Mouse (Mus musculus) spleen, postnatal 36 days (tissue): Measurements from ENCODE around the gene D5Ertd579e.

ENCODE experiments used
- DNase-seq, 2 experiments: peaks; one replicate each; pipeline ENCODE4 v3.0.0; 2022; ENCODE audit warnings: low spot score in 2 of 2, mixed read lengths in 1 of 2

D5Ertd579e gene

DNA sequence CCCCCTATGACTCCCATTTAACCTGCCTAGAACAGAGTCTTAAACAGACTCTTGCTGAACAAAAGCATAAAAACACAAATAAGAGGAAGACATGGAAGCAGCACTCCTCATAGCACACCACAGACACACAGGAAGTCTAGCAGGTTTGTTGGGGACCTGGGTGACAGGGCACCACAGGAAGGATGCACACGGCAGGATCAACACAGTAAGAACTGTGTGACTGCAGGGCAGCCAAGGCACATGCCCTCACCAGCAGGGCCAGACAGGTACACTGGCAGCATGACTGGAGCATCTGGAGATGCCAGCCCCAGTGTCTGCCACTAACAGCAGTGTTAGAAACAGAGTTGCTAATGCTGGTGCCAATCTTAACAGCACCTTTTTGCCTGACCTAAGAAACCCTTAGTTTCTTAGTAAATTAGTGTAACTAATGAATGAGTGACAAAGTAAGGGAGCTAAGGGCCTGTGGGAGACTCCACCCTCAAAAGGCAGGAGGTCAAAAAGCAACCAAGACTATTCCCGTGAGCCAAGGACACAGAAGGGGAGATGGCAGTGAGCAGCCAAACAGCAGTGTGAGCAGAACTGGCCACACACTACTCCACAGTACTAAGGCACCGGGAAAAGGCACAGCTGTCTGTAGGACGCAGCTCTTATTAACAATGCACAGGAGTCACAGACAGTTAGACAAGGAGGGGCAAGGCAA, 125.1 kb downstream of the D5Ertd579e start:
- DNase-seq: no peak

DNA sequence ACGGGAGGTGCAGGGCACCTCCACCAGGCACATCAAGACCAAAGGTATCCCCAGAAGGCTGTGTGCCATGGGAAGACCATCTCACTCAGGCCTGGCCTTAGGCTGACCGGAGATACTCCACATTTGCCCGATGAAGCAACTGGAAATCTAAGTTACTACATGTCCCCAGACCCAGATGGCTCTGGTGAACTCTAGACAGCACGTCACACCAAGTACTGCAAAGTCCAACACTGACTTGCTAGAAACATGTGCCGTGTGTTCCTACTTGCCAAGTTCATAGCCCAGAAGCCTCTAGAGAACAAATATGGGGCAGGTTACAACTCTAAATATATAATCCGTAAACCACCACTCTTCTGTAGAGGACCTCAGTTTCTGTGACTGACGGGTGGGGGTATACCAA, 125.7 kb downstream of the D5Ertd579e start:
- no peak for DNase-seq

DNA sequence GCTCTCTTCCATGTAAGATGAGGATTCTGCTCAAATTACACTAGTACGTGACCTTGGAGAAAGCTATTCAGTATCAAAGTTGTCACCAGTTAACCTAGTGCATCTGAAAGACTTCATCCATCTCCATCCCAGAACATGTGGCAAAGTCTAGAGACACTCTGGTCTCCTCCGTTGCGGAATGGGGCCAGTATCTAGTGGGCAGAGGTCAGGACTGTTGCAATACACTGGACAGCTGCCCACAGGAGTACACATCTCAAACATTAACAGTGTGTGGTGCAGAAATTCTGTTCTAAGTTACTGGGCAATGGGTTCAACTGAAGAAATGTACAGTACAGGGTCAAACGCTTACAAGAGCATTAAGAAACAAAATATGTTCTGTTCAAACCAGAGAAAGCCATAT, 127.7 kb downstream of the D5Ertd579e start:
- no peak for DNase-seq

DNA sequence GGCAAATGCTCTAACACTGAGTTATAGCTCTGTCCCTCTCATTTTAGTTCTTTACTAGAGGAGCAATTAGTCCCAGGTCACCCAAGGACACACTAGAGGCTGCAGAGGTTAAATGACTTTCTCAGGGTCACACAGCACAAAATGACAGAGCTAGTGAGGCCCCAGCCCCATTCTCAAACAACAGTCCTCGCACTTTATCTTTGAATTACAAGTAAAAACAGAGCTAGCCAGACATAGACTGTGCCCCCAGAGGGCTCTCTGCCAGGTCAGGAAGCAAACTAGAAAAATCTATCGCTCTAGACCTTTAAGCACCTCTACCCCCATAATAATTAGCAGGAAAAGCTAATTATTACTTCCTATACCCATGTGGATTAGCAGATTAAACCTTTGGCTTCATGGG, 128.2 kb downstream of the D5Ertd579e start:
- no peak for DNase-seq

DNA sequence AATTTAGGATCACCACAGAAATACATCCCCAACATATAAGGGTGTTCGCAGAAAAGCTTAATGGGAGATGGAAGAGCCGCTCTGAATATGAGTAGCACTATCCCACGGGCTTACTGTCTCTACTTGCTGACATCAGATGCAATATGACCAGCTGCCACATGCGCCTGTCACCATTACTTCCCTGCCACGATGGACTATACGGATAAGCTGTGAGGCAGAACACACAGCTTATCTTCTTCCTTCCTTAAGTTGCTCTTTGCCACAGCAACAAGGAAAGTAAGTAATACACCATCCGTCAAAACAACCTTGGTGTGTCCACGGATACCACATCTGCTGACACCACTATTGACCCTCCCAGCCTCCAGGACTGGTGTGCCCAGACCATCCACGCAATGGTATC, 131.3 kb downstream of the D5Ertd579e start:
- no peak for DNase-seq

DNA sequence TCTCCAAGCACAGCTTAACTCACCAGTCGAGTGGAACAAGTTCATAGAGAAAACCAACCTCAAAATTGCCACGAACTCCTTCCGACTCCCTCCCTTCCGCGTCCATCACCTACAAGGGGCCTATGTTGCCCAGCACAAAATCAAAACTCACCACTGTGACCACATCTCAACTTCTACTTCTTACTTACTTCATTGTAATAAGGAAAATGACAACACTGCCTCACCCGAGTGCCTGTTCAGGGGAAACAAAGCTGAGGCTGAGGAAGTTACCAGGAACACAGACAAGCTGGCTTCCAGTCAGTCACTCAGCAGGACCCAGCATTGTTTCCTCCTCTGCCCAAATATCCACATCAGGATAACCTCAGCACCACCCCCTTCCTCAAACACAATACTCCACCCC, 132.1 kb downstream of the D5Ertd579e start:
- DNase-seq: peak; percentile 72 to 76

DNA sequence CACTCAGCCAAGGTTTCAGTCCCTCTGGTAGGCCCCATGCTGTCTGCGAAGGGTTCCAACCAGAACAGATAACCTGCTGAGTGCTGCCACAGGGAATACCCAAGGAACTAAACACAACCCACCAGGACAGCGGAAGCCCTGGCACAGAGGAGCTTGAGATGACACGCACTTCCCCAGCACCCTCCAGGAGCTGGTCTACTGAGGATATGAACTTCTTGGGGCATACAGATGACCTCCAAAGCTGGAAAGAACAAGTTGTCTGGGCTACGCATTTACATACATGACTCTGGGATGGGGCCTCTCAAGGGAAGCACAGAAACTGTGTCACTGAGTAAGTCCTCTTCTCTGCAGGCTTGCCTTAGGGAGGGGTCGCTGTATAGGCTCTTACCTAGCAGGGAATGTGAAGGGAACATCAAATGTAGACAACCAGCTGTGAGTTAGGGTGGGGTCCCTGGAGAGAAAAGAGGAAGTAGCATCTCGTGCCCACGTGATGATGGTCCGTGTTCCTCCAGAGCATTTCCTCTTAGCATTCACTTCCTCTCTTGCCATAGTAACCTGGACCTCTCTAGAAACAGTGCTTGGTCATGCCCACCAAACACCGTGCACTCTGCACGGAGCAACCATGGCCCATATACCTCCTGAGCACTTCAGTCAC, 132.9 kb downstream of the D5Ertd579e start:
- peak; percentile 87 to 91 for DNase-seq

DNA sequence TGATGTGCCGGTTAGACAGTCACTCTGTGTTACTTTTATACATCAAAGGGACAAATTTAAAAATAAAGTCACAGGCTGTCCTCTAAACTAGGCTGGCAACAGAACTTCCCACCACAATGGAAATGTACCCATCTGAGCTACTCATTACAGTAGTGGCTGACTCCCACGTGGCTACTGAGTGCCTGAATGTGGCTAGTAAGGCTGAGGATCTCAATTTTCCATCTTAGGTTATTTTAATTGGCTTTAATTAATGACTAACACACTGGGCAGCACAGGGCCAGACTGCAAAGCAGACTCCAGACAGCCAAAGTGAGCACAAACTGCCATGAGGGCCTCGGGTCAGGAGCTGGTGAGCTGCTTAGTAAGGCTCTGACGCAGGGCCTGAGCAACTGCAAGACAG, 134.3 kb downstream of the D5Ertd579e start:
- no peak for DNase-seq

DNA sequence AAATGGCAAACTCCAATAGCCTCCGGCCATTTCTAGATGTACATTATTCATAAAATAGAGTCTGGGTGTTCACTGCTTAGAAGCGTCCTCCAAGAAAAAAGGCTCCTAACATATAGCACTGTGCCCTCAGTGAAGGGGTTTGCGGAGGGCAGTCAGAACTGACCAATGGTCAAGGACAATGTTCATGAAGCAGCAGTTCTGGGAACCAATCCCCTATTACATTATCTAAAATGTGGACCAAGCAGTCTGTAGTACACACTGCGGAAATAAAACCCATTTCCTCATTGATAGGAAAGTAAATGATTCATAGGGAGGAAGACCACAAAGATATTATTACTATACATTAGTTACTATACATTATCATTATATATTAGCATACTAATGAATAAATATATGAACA, 135.3 kb downstream of the D5Ertd579e start:
- DNase-seq: no peak

DNA sequence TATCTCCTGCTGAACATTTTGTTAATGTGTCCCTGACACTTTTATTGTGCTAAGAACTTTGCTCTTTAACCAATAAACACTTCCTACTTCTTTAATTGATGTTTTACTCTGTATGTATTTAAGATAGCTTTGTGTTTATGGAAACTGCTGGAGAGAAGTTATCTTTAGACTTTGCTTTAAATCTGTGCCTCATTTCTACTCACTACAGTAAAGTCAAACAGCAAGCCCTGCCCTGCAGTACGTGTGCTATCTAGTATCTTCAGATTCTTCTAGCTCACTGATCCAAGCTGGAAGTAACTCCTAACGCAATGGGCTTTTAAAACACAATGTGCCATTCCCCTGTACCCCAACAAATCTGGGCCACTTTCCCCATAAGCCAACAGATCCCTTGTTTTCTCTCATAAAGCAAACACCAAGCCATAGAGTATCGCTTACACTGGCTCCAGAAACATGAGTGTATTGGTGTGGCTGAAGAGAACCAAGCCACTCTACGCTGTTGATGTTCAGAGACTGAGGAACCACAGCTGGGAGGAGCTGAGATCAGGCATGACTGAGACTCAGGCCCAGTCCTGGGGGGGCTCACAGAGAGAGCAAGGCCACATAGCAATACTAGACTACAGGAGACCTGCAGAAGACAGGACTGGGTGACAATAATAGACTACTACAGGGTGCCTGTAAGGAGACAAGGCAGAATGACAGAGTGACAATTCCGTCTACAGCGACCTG, 136.2 kb downstream of the D5Ertd579e start:
- DNase-seq: peak; percentile 63 to 70

DNA sequence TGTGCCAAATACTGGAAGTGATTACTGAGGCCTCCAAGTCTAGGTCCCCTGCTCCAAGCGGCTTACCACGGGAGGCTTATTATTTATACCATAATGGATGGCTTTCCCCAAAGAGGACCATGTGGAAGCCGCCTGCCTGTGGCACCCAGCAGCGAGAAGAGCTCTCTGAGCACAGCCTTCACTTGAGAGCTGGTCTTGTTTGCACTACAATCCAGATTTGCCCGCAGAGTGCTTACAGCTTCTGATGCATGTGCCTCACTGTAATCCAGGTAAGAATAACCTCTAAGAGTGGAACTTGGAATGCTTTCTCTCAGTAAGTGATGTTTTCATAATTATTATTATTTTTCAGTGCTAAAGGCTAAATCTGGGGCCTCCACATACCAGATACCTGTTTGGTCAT, 136.7 kb downstream of the D5Ertd579e start:
- no peak for DNase-seq

DNA sequence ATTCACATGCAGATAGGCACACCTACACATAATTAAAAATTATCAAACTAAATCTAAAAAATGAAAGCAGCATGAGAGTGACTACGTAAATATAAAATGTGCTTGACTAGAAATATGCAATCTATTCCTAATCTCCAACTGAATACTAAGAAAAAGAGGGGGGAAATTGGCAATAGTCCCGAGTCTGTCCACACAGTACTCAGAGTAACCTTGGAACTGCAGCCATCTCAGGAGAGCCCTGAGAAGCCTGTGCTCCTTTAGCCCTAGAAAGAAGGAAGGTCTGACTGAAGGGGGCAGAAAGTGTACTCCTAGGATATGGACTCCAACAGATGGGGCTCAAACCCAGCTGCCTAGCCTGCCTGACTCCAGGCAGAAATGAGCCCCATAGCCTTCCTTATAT, 137.3 kb downstream of the D5Ertd579e start:
- DNase-seq: no peak

DNA sequence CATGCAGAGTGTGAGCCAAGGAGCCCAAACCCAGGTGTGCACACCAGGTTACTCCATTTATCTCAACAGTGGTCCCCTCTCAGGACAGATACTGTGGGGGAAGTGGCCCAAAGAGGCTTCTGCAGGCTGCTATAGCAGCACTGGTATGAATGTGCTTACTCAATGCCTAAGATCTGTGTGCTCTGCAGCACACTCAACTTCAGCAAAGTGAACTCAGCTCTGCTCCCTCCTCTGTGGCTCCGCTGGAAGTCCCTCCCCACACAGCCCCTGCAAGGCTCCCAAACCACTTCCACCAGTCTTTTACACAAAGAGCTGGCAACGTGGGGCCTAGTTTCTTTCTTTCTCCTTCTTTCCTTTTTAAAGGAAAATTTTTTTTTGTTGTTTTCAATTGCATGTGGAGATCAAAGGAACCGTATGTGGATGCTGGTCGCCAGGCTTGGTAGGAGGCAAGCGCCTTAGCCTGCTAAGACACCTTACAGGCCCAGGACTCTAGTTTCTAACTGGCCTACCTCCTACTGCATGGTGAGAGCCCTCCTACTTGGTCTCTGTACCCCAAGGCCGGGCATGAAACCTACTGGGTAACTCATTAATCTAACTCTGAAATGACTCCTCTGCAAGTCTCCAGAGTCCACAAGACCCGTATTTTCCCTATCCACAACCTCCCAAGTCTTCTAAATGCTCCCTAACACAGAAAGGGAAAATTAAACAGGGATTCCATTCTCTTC, 138.1 kb downstream of the D5Ertd579e start:
- DNase-seq: no peak

DNA sequence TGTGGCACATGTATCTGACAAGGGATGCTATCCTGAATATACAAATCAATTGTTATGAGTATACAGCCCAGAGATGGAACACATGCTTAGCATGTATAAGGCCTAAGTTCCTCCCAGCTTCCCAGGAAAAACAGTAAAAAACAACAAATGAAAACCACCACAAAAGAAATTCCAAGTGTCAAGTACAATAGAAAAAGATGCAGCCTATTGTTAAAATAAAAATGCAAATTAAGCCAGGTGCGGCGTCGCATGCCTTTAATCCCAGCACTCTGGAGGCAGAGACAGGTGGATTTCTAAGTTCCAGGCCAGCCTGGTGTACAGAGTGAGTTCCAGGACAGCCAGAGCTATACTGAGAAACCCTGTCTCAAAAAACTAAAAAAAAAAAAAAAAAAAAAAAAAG, 138.9 kb downstream of the D5Ertd579e start:
- no peak for DNase-seq

DNA sequence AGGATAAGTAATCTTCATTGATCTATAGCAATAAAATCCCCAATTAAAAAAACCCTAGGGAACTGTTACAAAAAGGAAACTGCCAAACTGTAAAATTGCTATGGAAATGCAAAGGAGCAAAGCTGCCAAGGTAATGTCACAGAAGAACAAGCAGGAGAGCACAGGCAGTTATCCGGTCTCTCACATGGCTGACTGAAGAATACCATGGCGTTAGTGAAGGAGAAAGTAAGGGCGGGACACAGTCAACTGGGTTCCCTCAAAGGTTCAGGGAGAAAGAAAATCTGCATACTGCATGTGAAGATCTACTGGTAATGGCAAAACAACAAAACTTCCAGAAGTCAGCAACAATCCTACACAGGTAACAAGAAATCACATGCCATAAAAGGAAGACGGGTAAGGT, 139.5 kb downstream of the D5Ertd579e start:
- no peak for DNase-seq

DNA sequence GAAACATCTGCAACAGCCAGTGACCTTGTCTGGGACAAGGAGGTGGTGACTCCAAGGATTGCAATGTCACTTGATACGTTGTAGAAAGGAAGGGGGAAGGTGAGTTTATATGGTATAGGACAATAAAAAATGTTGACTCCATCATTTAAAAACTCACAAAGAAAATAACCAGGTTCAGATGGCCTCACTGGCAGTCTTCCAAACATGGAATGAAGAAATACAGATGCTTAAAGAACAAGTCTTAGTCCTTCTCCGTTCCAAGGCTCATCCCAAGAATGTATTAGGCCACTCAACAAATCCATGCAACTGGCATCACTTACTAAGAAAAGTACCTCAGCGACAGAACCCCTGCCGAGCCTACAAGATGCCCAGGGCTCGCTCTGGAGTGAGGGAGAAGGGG, 141.3 kb downstream of the D5Ertd579e start:
- DNase-seq: no peak

DNA sequence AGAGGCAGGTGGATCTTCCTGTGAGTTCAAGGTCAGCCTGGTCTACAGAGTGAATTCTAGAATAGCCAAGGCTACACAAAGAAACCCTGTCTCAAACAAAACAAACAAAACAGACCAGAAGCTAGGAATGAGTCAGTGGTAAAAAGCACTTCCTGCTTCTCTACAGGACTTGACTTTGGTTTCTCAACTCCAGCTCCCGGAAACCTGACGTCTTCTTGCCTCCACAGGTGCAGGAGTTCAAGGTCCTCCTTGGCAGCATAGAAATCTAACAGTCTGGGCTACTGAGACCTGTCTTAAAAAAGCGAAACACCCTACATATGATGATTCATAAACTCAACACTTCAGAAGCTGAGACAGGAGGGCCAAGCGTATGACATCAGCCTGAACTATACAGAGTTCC, 141.9 kb downstream of the D5Ertd579e start:
- no peak for DNase-seq

DNA sequence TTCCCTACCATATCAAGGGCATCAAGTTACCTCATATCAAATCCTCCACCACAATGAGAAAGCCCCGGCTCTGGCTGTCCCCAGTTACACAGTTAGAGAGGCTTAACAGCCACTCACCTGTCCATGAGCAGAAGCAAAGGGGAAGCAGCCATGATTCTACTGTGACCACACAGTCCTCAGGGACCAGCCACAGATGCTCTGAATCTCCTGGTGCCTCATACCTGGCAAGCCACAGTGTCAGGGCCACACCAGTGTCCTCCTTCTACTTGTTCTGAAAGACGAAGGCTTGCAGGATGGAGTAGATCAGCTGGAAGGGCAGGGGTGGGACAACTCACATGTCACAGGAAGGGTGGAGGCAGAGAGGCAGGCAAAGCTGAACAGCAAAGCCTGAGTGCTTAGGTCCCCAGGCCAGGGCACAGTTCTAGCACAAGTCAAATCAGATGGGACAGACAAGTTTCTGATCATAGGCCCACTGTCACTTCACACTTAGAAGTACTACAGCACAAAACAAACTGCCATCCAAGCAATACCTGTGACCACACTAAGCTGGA, 142.7 kb downstream of the D5Ertd579e start:
- DNase-seq: peak; percentile 68

DNA sequence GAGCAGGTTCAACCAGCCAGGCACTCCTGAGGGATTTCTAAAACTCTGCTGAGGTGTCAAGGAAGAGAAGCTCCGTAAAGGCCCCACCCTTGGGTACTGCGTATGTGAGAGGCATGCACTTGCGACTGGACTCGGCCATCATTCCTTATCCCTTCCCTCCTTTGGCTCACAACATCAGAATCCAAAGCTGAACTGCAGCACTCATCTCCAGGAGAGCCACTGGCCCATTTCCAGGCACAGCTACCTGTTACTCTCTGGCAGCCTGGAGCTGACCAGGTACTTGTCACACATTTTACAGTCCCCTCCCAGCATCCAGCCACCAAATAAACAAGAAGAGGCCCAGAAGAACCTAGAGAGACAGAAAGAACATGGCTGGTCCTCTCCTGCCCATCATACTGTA, 143.4 kb downstream of the D5Ertd579e start:
- DNase-seq: no peak
